Mouse (Mus musculus): ENCODE results near the gene Elp5.

Gene Elp5

GRCm38 (mm10) chr11:70015677-70016076 lies 33.4 kb upstream of the Elp5 start:
- no peak for DNase-seq (ENCODE audit: low read depth, low spot score)

- peak; percentile 88 for DNase-seq (ENCODE audit: low read depth, low spot score)
Observed at GRCm38 (mm10) chr11:70014880-70015558, 32.7 kb upstream of the Elp5 start, which contains the start of gene Acadvl. Gene Acadvl, minus strand, starts transcription at chr11:70015411.

- no peak for DNase-seq (ENCODE audit: low read depth, low spot score)
Observed at GRCm38 (mm10) chr11:70014051-70014450, 31.7 kb upstream of the Elp5 start.

GRCm38 (mm10) chr11:70013408-70013807 lies 31.1 kb upstream of the Elp5 start:
- DNase-seq (ENCODE audit: low read depth, low spot score) = no peak

- no peak for DNase-seq (ENCODE audit: low read depth, low spot score)
Observed at GRCm38 (mm10) chr11:70012931-70013330, 30.6 kb upstream of the Elp5 start.

GRCm38 (mm10) chr11:70010961-70011360 lies 28.6 kb upstream of the Elp5 start:
- no peak for DNase-seq (ENCODE audit: low read depth, low spot score)

GRCm38 (mm10) chr11:70010548-70010947 lies 28.2 kb upstream of the Elp5 start:
- DNase-seq (ENCODE audit: low read depth, low spot score) = no peak

GRCm38 (mm10) chr11:70010033-70010432 lies 27.7 kb upstream of the Elp5 start:
- no peak for DNase-seq (ENCODE audit: low read depth, low spot score)

GRCm38 (mm10) chr11:70005521-70005920 lies 23.2 kb upstream of the Elp5 start:
- DNase-seq (ENCODE audit: low read depth, low spot score) = peak; percentile 41

GRCm38 (mm10) chr11:70002471-70002870 lies 20.2 kb upstream of the Elp5 start:
- DNase-seq (ENCODE audit: low read depth, low spot score) = no peak

GRCm38 (mm10) chr11:70001865-70002264 lies 19.5 kb upstream of the Elp5 start:
- peak; percentile 81 for DNase-seq (ENCODE audit: low read depth, low spot score)

- no peak for DNase-seq (ENCODE audit: low read depth, low spot score)
Observed at GRCm38 (mm10) chr11:70001159-70001558, 18.8 kb upstream of the Elp5 start.

GRCm38 (mm10) chr11:70000396-70000898 lies 18.1 kb upstream of the Elp5 start, which contains the start of gene Dvl2:
Gene Dvl2, plus strand, starts transcription at chr11:70000595.
- DNase-seq (ENCODE audit: low read depth, low spot score) = peak; percentile 97

- DNase-seq (ENCODE audit: low read depth, low spot score) = peak; percentile 43
Observed at GRCm38 (mm10) chr11:69999666-70000065, 17.3 kb upstream of the Elp5 start.

- DNase-seq (ENCODE audit: low read depth, low spot score) = no peak
Observed at GRCm38 (mm10) chr11:69998567-69999491, 16.5 kb upstream of the Elp5 start.

GRCm38 (mm10) chr11:69997070-69997509 lies 14.8 kb upstream of the Elp5 start:
- DNase-seq (ENCODE audit: low read depth, low spot score) = peak; percentile 90

GRCm38 (mm10) chr11:69996161-69997061 lies 14.1 kb upstream of the Elp5 start:
- DNase-seq (ENCODE audit: low read depth, low spot score) = peak; percentile 80

GRCm38 (mm10) chr11:69995391-69995960 lies 13.2 kb upstream of the Elp5 start, which contains the start of gene Phf23:
Gene Phf23, plus strand, starts transcription at chr11:69995777.
- DNase-seq (ENCODE audit: low read depth, low spot score) = peak; percentile 99

- DNase-seq (ENCODE audit: low read depth, low spot score) = peak; percentile 71
Observed at GRCm38 (mm10) chr11:69994401-69995090, 12.2 kb upstream of the Elp5 start.

GRCm38 (mm10) chr11:69992932-69993331 lies 10.6 kb upstream of the Elp5 start:
- DNase-seq (ENCODE audit: low read depth, low spot score) = no peak
